Mouse (Mus musculus) heart, embryonic 12.5 days (tissue): Measurements from ENCODE around the gene Slc9b2. TPM values are rescaled to one million over a fixed set of nuclear protein-coding genes. Genes with fewer than 3 reads are reported as not detected.

Experiments
- ATAC-seq: fragments of 200-750 bp; cut with Nextera tagmentation; 2 replicates; pipeline ENCODE4 v1.8.0; 2017; ENCODE audit warnings: moderate TSS enrichment, moderate library complexity; ENCODE audit not compliant: insufficient number of reproducible peaks, low FRiP score
- H3K27ac ChIP-seq: fragments of 300-500 bp; sonication (generic); 2 replicates; pipeline ENCODE4 v1.5.1; 2016; ENCODE audit warnings: mild to moderate bottlenecking, moderate library complexity; ENCODE audit not compliant: poor library complexity, severe bottlenecking
- H3K27me3 ChIP-seq: fragments of 300-500 bp; sonication (generic); replicated peaks from 2 replicates; pipeline ENCODE4 v1.6.1; 2016; ENCODE audit warnings: mild to moderate bottlenecking, moderate library complexity
- H3K36me3 ChIP-seq: fragments of 300-500 bp; sonication (generic); 2 replicates; pipeline ENCODE4 v1.6.1; 2016; ENCODE audit warnings: mild to moderate bottlenecking, moderate library complexity
- H3K4me1 ChIP-seq: fragments of 300-500 bp; sonication (generic); replicated peaks from 2 replicates; pipeline ENCODE4 v1.6.1; 2016; ENCODE audit warnings: mild to moderate bottlenecking
- H3K4me2 ChIP-seq: fragments of 300-500 bp; sonication (generic); 2 replicates; pipeline ENCODE4 v1.6.1; 2016; ENCODE audit warnings: mild to moderate bottlenecking, moderate library complexity
- H3K4me3 ChIP-seq: fragments of 300-500 bp; sonication (generic); 2 replicates; pipeline ENCODE4 v1.5.1; 2016; ENCODE audit warnings: mild to moderate bottlenecking
- H3K9ac ChIP-seq: fragments of 300-500 bp; sonication (generic); 2 replicates; pipeline ENCODE4 v1.6.1; 2016; ENCODE audit warnings: mild to moderate bottlenecking, moderate library complexity
- H3K9me3 ChIP-seq: fragments of 300-500 bp; sonication (generic); replicated peaks from 2 replicates; pipeline ENCODE4 v1.6.1; 2016; ENCODE audit warnings: mild to moderate bottlenecking, moderate library complexity
- WGBS: fragments of 180-500 bp; shearing (Covaris S2); methylation state at CpG from one replicate; pipeline ENCODE4 v1.1.7; 2016; 5-methylcytosine and 5-hydroxymethylcytosine counted together
- polyA plus RNA-seq: library from polyadenylated mRNA; unstranded; fragments of >200 nt; fragmentation: Nextera tagmentation; extraction: Ambion mirVana; gene quantifications from 2 replicates; pipeline ENCODE4 v1.2.1, GENCODE M21; 2016

The Slc9b2 gene
- polyA plus RNA-seq, 1 experiment from 2014 or later: 0.77 TPM

- H3K36me3 ChIP-seq: no peaks in the 10 kb centered on the region
- no peak within 1 kb of the TSS for H3K4me2 ChIP-seq
- WGBS: 72% methylated on average over 14 of the region's 14 CpGs
- no peak within 1 kb of the TSS for H3K9ac ChIP-seq
- no peak within 1 kb of the TSS for H3K4me3 ChIP-seq
- H3K27ac ChIP-seq: no peak within 1 kb of the TSS
- H3K9me3 ChIP-seq: no peaks in the 10 kb centered on the region
- ATAC-seq: no peak
- H3K4me1 ChIP-seq: peaks cover 3% of the 10 kb centered on the region; the same call in 1 of the 2 replicates
- no peaks in the 10 kb centered on the region for H3K27me3 ChIP-seq
These were observed 40.3 kb downstream of the Slc9b2 start, which contains the start of gene Slc9b1 for GRCm38 (mm10) chr3:135347739-135348264. Slc9b1 (plus strand) TSS chr3:135348029.

GRCm38 (mm10) chr3:135349022-135349421 lies 41.5 kb downstream of the Slc9b2 start:
- Histone ChIP-seq H3K9ac (no peak overlapping the region), H3K27me3 (no peaks in the 10 kb centered on the region), H3K27ac (no peak overlapping the region), H3K4me2 (no peak overlapping the region), H3K36me3 (no peaks in the 10 kb centered on the region), H3K4me3 (no peak overlapping the region), H3K4me1 (peaks cover 3% of the 10 kb centered on the region; the same call in 1 of the 2 replicates), H3K9me3 (no peaks in the 10 kb centered on the region)
- ATAC-seq: no peak

- ATAC-seq: no peak
- no peaks in the 10 kb centered on the region for H3K9me3 ChIP-seq
- H3K4me1 ChIP-seq: no peaks in the 10 kb centered on the region
- H3K4me3 ChIP-seq: no peak overlapping the region
- 85% methylated on average over 3 of the region's 3 CpGs for WGBS
- no peak overlapping the region for H3K9ac ChIP-seq
- H3K27me3 ChIP-seq: no peaks in the 10 kb centered on the region
- H3K36me3 ChIP-seq: no peaks in the 10 kb centered on the region
- no peak overlapping the region for H3K4me2 ChIP-seq
- H3K27ac ChIP-seq: no peak overlapping the region
These were observed 44.4 kb downstream of the Slc9b2 start for GRCm38 (mm10) chr3:135351857-135352256.

- Histone ChIP-seq H3K4me3 (no peak overlapping the region), H3K27ac (no peak overlapping the region), H3K27me3 (no peaks in the 10 kb centered on the region), H3K9ac (no peak overlapping the region), H3K4me1 (no peaks in the 10 kb centered on the region), H3K9me3 (no peaks in the 10 kb centered on the region), H3K36me3 (no peaks in the 10 kb centered on the region), H3K4me2 (no peak overlapping the region)
- WGBS: 76% methylated on average over 4 of the region's 4 CpGs
- ATAC-seq: no peak
These were observed 49.9 kb downstream of the Slc9b2 start for GRCm38 (mm10) chr3:135357394-135357793.

GRCm38 (mm10) chr3:135375836-135376235 lies 68.3 kb downstream of the Slc9b2 start:
- Histone ChIP-seq H3K4me1 (no peaks in the 10 kb centered on the region), H3K4me2 (no peak overlapping the region), H3K27me3 (no peaks in the 10 kb centered on the region), H3K9me3 (no peaks in the 10 kb centered on the region), H3K4me3 (no peak overlapping the region), H3K9ac (no peak overlapping the region), H3K27ac (no peak overlapping the region), H3K36me3 (no peaks in the 10 kb centered on the region)
- ATAC-seq: no peak
- WGBS: 80% methylated on average over 3 of the region's 3 CpGs

GRCm38 (mm10) chr3:135377445-135377844 lies 69.9 kb downstream of the Slc9b2 start:
- no peaks in the 10 kb centered on the region for H3K4me1 ChIP-seq
- no peaks in the 10 kb centered on the region for H3K27me3 ChIP-seq
- no peak for ATAC-seq
- 84% methylated on average over 10 of the region's 10 CpGs for WGBS
- no peaks in the 10 kb centered on the region for H3K9me3 ChIP-seq
- no peak overlapping the region for H3K4me3 ChIP-seq
- no peak overlapping the region for H3K27ac ChIP-seq
- H3K36me3 ChIP-seq: no peaks in the 10 kb centered on the region
- H3K4me2 ChIP-seq: no peak overlapping the region
- no peak overlapping the region for H3K9ac ChIP-seq

GRCm38 (mm10) chr3:135379868-135380267 lies 72.4 kb downstream of the Slc9b2 start:
- 84% methylated on average over 4 of the region's 4 CpGs for WGBS
- Histone ChIP-seq H3K9me3 (no peaks in the 10 kb centered on the region), H3K27ac (no peak overlapping the region), H3K9ac (no peak overlapping the region), H3K36me3 (no peaks in the 10 kb centered on the region), H3K4me1 (no peaks in the 10 kb centered on the region), H3K4me3 (no peak overlapping the region), H3K4me2 (no peak overlapping the region), H3K27me3 (no peaks in the 10 kb centered on the region)
- no peak for ATAC-seq

- no peak overlapping the region for H3K27ac ChIP-seq
- H3K9me3 ChIP-seq: no peaks in the 10 kb centered on the region
- H3K27me3 ChIP-seq: no peaks in the 10 kb centered on the region
- 49% methylated on average over 6 of the region's 6 CpGs for WGBS
- H3K36me3 ChIP-seq: no peaks in the 10 kb centered on the region
- no peak overlapping the region for H3K4me2 ChIP-seq
- H3K4me3 ChIP-seq: no peak overlapping the region
- ATAC-seq: no peak
- no peaks in the 10 kb centered on the region for H3K4me1 ChIP-seq
- H3K9ac ChIP-seq: no peak overlapping the region
These were observed 85.7 kb downstream of the Slc9b2 start for GRCm38 (mm10) chr3:135393186-135393585.

Other genes with a start within 250 kb of the Slc9b2 start
- 21.9 and 23.6 TPM in 2 replicates for gene Cenpe, start 95.2 kb upstream of the Slc9b2 start, polyA plus RNA-seq
- 2.4 and 3.0 TPM in 2 replicates for gene Bdh2, start 26.5 kb upstream of the Slc9b2 start, polyA plus RNA-seq
- 0.15 TPM in 1 of 2 replicates, not detected in the other for gene Slc9b1, start 40.3 kb downstream of the Slc9b2 start, polyA plus RNA-seq
- 58.9 and 60.0 TPM in 2 replicates for gene Cisd2, start 116.2 kb downstream of the Slc9b2 start, polyA plus RNA-seq
- 447 and 459 TPM in 2 replicates for gene Ube2d3, start 130.4 kb downstream of the Slc9b2 start, polyA plus RNA-seq
- gene Manba, start 177.9 kb downstream of the Slc9b2 start, polyA plus RNA-seq: 42.2 and 43.7 TPM in 2 replicates